Mouse (Mus musculus) lung, embryonic 14.5 days (tissue): Measurements from ENCODE around the gene Npy4r. TPM values are rescaled to one million over a fixed set of nuclear protein-coding genes. Genes with fewer than 3 reads are reported as not detected.

Source experiments
- ATAC-seq: fragments of 200-750 bp; cut with Nextera tagmentation; 2 replicates; pipeline ENCODE4 v1.8.0; 2017; ENCODE audit warnings: mild to moderate bottlenecking, moderate TSS enrichment, moderate library complexity; ENCODE audit not compliant: insufficient read depth
- DNase-seq: peaks from one replicate; pipeline ENCODE4 v3.0.0-alpha.2; 2015
- H3K27ac ChIP-seq: fragments of 300-500 bp; sonication (generic); 2 replicates; pipeline ENCODE4 v1.5.1; 2014; ENCODE audit warnings: low read depth, mild to moderate bottlenecking, moderate library complexity
- H3K27me3 ChIP-seq: fragments of 300-500 bp; sonication (generic); 2 replicates; pipeline ENCODE4 v1.6.1; 2014; ENCODE audit warnings: low read length, control low read depth; ENCODE audit not compliant: insufficient read depth
- H3K36me3 ChIP-seq: fragments of 300-500 bp; sonication (generic); 2 replicates; pipeline ENCODE4 v1.6.1; 2014; ENCODE audit warnings: control low read depth; ENCODE audit not compliant: insufficient read depth
- H3K4me1 ChIP-seq: fragments of 300-500 bp; sonication (generic); 2 replicates; pipeline ENCODE4 v1.6.1; 2014; ENCODE audit warnings: antibody characterized with exemption, control low read depth; ENCODE audit not compliant: insufficient read depth
- H3K4me2 ChIP-seq: fragments of 300-500 bp; sonication (generic); 2 replicates; pipeline ENCODE4 v1.6.1; 2014; ENCODE audit warnings: mild to moderate bottlenecking
- H3K4me3 ChIP-seq: fragments of 300-500 bp; sonication (generic); 2 replicates; pipeline ENCODE4 v1.5.1; 2014; ENCODE audit warnings: low read depth, low read length
- H3K9ac ChIP-seq: fragments of 300-500 bp; sonication (generic); 2 replicates; pipeline ENCODE4 v1.6.1; 2014
- H3K9me3 ChIP-seq: fragments of 300-500 bp; sonication (generic); 2 replicates; pipeline ENCODE4 v1.6.1; 2016; ENCODE audit warnings: low read depth, low read length, control low read depth
- CTCF ChIP-seq: IDR thresholded peaks from 2 replicates; pipeline ENCODE4 v1.5.1; 2016; ENCODE audit warnings: antibody characterized with exemption, low read depth
- WGBS: fragments of 180-500 bp; shearing (Covaris S2); extraction: QIAGEN DNeasy Blood & Tissue Kit; methylation state at CpG from one replicate; pipeline ENCODE4 v1.1.7; 2014; 5-methylcytosine and 5-hydroxymethylcytosine counted together
- polyA plus RNA-seq: library from polyadenylated mRNA; unstranded; fragments of >200 nt; fragmentation: Nextera tagmentation; extraction: Ambion mirVana; gene quantifications from 2 replicates; pipeline ENCODE4 v1.2.1, GENCODE M21; 2014

Gene Npy4r
- polyA plus RNA-seq, 1 experiment from 2014 or later: 0.08 TPM

DNA sequence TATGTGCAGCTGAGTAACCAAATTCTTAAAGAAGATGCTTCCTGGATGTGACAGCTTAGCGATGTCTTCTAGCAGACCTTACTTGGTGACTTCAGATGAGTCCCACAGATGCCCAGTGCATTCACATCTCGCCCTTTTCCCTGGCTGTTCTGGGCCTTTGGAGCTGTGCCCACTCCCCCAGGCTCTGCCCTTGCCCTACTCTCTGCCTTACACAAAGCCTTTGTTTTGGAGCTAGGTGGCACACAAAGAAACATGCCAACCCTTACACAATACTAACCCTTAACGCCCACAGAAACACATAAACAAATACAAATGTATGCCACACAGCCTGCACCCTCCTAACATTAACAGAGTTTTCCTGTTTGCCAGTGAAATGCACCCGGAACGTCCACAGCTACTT is 56.1 kb downstream of the Npy4r start:
- Histone ChIP-seq H3K4me3 (no peak overlapping the region), H3K9me3 (no peaks in the 10 kb centered on the region), H3K27me3 (no peaks in the 10 kb centered on the region), H3K36me3 (no peaks in the 10 kb centered on the region), H3K4me1 (no peaks in the 10 kb centered on the region), H3K4me2 (no peak overlapping the region), H3K9ac (no peak overlapping the region), H3K27ac (no peak overlapping the region)
- TF ChIP-seq CTCF: no peak
- ATAC-seq: no peak
- WGBS: 63% methylated on average over 5 of the region's 5 CpGs
- DNase-seq: no peak

Other genes starting within 250 kb of the Npy4r start
- gene Gdf10, start 228.9 kb downstream of the Npy4r start, polyA plus RNA-seq: 2.4 and 4.2 TPM in 2 replicates
- gene Gdf2, start 211.4 kb downstream of the Npy4r start, polyA plus RNA-seq: 0.05 TPM in 1 of 2 replicates, not detected in the other
- not detected in 2 replicates for gene Rbp3, start 198.5 kb downstream of the Npy4r start, polyA plus RNA-seq
- gene Zfp488, start 173.7 kb downstream of the Npy4r start, polyA plus RNA-seq: 0.05 TPM in 1 of 2 replicates, not detected in the other
- gene Gm30083, start 137.3 kb downstream of the Npy4r start, polyA plus RNA-seq: not detected in 2 replicates
- gene Gm5460, start 135.7 kb downstream of the Npy4r start, polyA plus RNA-seq: not detected in 2 replicates
- not detected in 2 replicates for gene Antxrl, start 99.8 kb downstream of the Npy4r start, polyA plus RNA-seq
- 2.4 TPM in 2 replicates for gene Anxa8, start 66.5 kb downstream of the Npy4r start, polyA plus RNA-seq
- 0.30 TPM in 1 of 2 replicates, not detected in the other for gene A630023A22Rik, start 49.7 kb downstream of the Npy4r start, polyA plus RNA-seq
- gene Gprin2, start 49.2 kb upstream of the Npy4r start, polyA plus RNA-seq: 0.18 and 0.19 TPM in 2 replicates
- gene Syt15, start 67.1 kb upstream of the Npy4r start, polyA plus RNA-seq: 0.42 TPM in 2 replicates
- gene Shld2, start 158.0 kb upstream of the Npy4r start, polyA plus RNA-seq: 9.9 and 10.7 TPM in 2 replicates
- gene Glud1, start 158.2 kb upstream of the Npy4r start, polyA plus RNA-seq: 76.5 and 84.2 TPM in 2 replicates
- not detected in 2 replicates for gene Fam25c, start 202.9 kb upstream of the Npy4r start, polyA plus RNA-seq
- 4.9 and 5.2 TPM in 2 replicates for gene Sncg, start 222.3 kb upstream of the Npy4r start, polyA plus RNA-seq
- 9.9 and 12.1 TPM in 2 replicates for gene Mmrn2, start 223.0 kb upstream of the Npy4r start, polyA plus RNA-seq